Mouse (Mus musculus) gastrocnemius, postnatal 10 days (tissue): ENCODE results near the gene Drc7. TPM values are rescaled to one million over a fixed set of nuclear protein-coding genes. Genes with fewer than 3 reads are reported as not detected.

Source experiments
- total RNA-seq, 2 experiments: library from RNA; stranded (reverse); gene quantifications; 2 replicates each; pipeline ENCODE4 v1.2.3; 2021

Gene Drc7
- total RNA-seq, 2 experiments from 2014 or later: not detected

Other genes starting within 250 kb of the Drc7 start
- not detected for gene Ccl17, start 244.7 kb upstream of the Drc7 start, total RNA-seq
- gene Coq9, start 216.8 kb upstream of the Drc7 start, total RNA-seq: 100 to 1,000 TPM; 255 to 307 TPM
- 10 to 100 TPM; 32.5 to 33.1 TPM for gene Ciapin1, start 216.7 kb upstream of the Drc7 start, total RNA-seq
- 10 to 100 TPM; 37.6 to 43.6 TPM for gene Polr2c, start 197.7 kb upstream of the Drc7 start, total RNA-seq
- gene Dok4, start 178.8 kb upstream of the Drc7 start, total RNA-seq: 10 to 100 TPM; 11.4 TPM
- gene Ccdc102a, start 137.0 kb upstream of the Drc7 start, total RNA-seq: 10 to 100 TPM; 10.3 to 15.1 TPM
- under 1 TPM; 0.07 to 0.09 TPM for gene Adgrg5, start 131.4 kb upstream of the Drc7 start, total RNA-seq
- gene Adgrg1, start 80.4 kb upstream of the Drc7 start, total RNA-seq: 10 to 100 TPM; 15.6 to 18.0 TPM
- gene Adgrg3, start 37.4 kb upstream of the Drc7 start, total RNA-seq: 1 to 10 TPM in 1 of 2 experiments, under 1 TPM in 1; 0.80 to 1.2 TPM
- gene Katnb1, start 26.1 kb downstream of the Drc7 start, total RNA-seq: 10 to 100 TPM in 1 of 2 experiments, 1 to 10 TPM in 1; 6.0 to 10.7 TPM
- 10 to 100 TPM; 20.8 to 22.8 TPM for gene Kifc3, start 147.7 kb downstream of the Drc7 start, total RNA-seq